ENCODE assay signal across 22 mouse cellular contexts in genomic region chr1:12027442-12027841, GRCm38 (mm10).
"Had no signal": no experiment of that assay in that cellular context is flagged by ENCODE, and none has a peak within 500 bp of the region (broad histone marks: within the 10 kb centered on the region; RNA-seq: fewer than 3 reads in every experiment).

No protein-coding gene starts in this region.

- H3K4me3 ChIP-seq: limb, embryonic 12.5 days; limb, embryonic 15.5 days; midbrain, embryonic 10.5 days; midbrain, embryonic 13.5 days; myocyte; neural tube, embryonic 13.5 days had no signal

- H3K9ac ChIP-seq: limb, embryonic 12.5 days; limb, embryonic 15.5 days; liver, embryonic 14.5 days; liver, postnatal 0 days; midbrain, embryonic 13.5 days; neural tube, embryonic 13.5 days had no signal

- H3K27ac ChIP-seq: limb, embryonic 12.5 days; limb, embryonic 15.5 days; liver, embryonic 14.5 days; macrophage; midbrain, embryonic 10.5 days; midbrain, embryonic 13.5 days; neural tube, embryonic 13.5 days had no signal

- H3K27me3 ChIP-seq: limb, embryonic 12.5 days; limb, embryonic 15.5 days; midbrain, embryonic 13.5 days; neural tube, embryonic 13.5 days had no signal

- H3K9me3 ChIP-seq: limb, embryonic 15.5 days; midbrain, embryonic 10.5 days; midbrain, embryonic 13.5 days; neural tube, embryonic 13.5 days had no signal

- H3K4me2 ChIP-seq: limb, embryonic 12.5 days; limb, embryonic 15.5 days; liver, embryonic 11.5 days; midbrain, embryonic 13.5 days; neural tube, embryonic 13.5 days had no signal

- DNase-seq: kidney, adult 18-20 months; kidney, adult 9 months; kidney, postnatal 14 days; kidney, postnatal 4 days; left cerebral cortex, postnatal 4 days; liver, postnatal 0 days; lung, postnatal 10 days; retina, postnatal 1 day; right cerebral cortex, postnatal 25 days; spleen, adult 18-20 months; thymus, adult 18-20 months; thymus, postnatal 4 days had no signal

- H3K4me1 ChIP-seq: limb, embryonic 15.5 days; midbrain, embryonic 13.5 days had no signal

- ATAC-seq: liver, postnatal 0 days; midbrain, embryonic 13.5 days; midbrain, embryonic 16.5 days had no signal

- H3K36me3 ChIP-seq: limb, embryonic 12.5 days; limb, embryonic 15.5 days; midbrain, embryonic 10.5 days; midbrain, embryonic 13.5 days; neural tube, embryonic 13.5 days had no signal
